Mouse (Mus musculus): ENCODE results near the gene Fam227a. TPM values are rescaled to one million over a fixed set of nuclear protein-coding genes. Genes with fewer than 3 reads are reported as not detected.
A peak's percentile ranks its signal among the peaks of the same experiment; 100 is the strongest.

The Fam227a gene
- total RNA-seq, 2 experiments from 2014 or later, result 7.7 to 10.9 TPM

- intact Hi-C loops (cut with DNase I), result loop anchor here (1.0 to 5.0 kb wide), 2 partner anchors 14 to 45 kb away; partner anchors contain the start of gene Dmc1
Observed at GRCm38 (mm10) chr15:79562417-79562816, 96.3 kb downstream of the Fam227a start.

DNA sequence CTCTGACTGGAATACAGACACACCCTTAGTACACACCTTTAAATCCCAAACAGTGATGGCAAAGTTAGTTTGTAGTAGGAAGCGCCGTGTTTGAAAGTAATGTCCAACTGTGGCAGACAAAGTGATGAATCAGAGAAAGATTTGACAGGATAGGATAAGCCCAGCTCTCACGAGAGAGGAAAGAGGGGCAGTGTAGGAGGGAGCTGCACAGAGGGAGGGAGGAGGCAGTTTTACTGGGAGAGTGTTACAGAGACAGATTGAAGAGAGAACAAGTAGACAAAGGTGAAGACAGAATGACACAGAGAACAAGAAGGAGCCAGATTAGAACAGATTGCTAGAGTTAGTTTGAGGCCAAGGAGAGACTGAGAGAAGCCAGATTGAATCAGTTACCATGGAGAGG is 99.1 kb downstream of the Fam227a start:
- intact Hi-C loops (cut with DNase I), result loop anchor here (5.0 kb wide), 1 partner anchor 48 kb away; the partner anchor contains the start of gene Dmc1

More at GRCm38 (mm10) chr15:79562417-79562816, 96.3 kb downstream of the Fam227a start:
- DNase-seq (ENCODE audit: low spot score in 2 of 2), result peak; percentile 58 to 89

More for the DNA sequence above, 99.1 kb downstream of the Fam227a start:
- DNase-seq (ENCODE audit: low spot score in 2 of 2), result no peak

Small RNA genes within 50 kb of the gene (microRNA-seq; reads per million reads assigned to microRNA genes)
- 0 reads per million in 2 experiments for gene Gm27903

Other genes starting within 250 kb of the Fam227a start
- 100 to 1,000 TPM; 133 to 141 TPM for gene Csnk1e, start 203.4 kb downstream of the Fam227a start, total RNA-seq (2021)
- 100 to 1,000 TPM; 187 to 209 TPM for gene Kcnj4, start 153.7 kb downstream of the Fam227a start, total RNA-seq (2021)
- under 1 TPM; 0.41 to 0.55 TPM for gene Kdelr3, start 142.5 kb downstream of the Fam227a start, total RNA-seq (2021)
- gene Ddx17, start 112.2 kb downstream of the Fam227a start, total RNA-seq (2021), result 100 to 1,000 TPM; 319 to 348 TPM
- gene Dmc1, start 53.8 kb downstream of the Fam227a start, total RNA-seq (2021), result 1 to 10 TPM; 1.2 TPM
- gene Cby1, start 243 bp upstream of the Fam227a start, total RNA-seq (2021), result 10 to 100 TPM; 51.2 to 53.6 TPM
- 100 to 1,000 TPM in 1 of 2 experiments, 10 to 100 TPM in 1; 97.8 to 100 TPM for gene Tomm22, start 11.9 kb upstream of the Fam227a start, total RNA-seq (2021)
- gene Josd1, start 29.0 kb upstream of the Fam227a start, total RNA-seq (2021), result 10 to 100 TPM; 71.7 to 71.8 TPM
- 10 to 100 TPM; 42.5 to 47.7 TPM for gene Gtpbp1, start 31.9 kb upstream of the Fam227a start, total RNA-seq (2021)
- 10 to 100 TPM; 26.3 to 43.4 TPM for gene Sun2, start 83.6 kb upstream of the Fam227a start, total RNA-seq (2021)
- gene Dnal4, start 118.9 kb upstream of the Fam227a start, total RNA-seq (2021), result 10 to 100 TPM; 46.7 to 54.9 TPM
- gene Nptxr, start 145.8 kb upstream of the Fam227a start, total RNA-seq (2021), result 100 to 1,000 TPM; 898 to 921 TPM
- gene Npcd, start 175.3 kb upstream of the Fam227a start, total RNA-seq (2021), result 10 to 100 TPM; 11.1 to 20.1 TPM
- gene Cbx6, start 175.7 kb upstream of the Fam227a start, total RNA-seq (2021), result 100 to 1,000 TPM; 445 to 462 TPM
- 1 to 10 TPM; 3.7 to 4.0 TPM for gene Apobec3, start 232.7 kb upstream of the Fam227a start, total RNA-seq (2021)